ENCODE assay signal across 29 mouse cellular contexts in the genomic region with DNA sequence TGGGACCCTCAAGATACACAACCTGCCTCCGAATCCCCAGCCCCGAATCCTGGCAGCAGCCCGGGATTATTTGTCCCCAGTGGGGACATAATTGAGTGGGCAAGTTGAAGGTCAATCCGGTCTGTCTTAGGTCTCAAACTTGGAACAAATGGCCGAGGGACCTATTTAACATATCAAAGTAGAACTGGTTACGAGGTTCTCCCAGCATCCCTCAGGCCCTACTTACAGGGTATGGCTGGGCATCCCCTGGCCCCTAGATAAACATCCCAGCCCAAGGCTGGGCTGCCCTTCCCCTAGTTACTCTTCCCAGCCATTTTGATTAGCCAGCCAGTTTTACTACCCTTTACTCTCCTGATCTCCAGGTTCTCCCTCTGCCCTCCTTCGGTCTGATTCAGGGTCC. TPM values are rescaled to one million over a fixed set of nuclear protein-coding genes. Genes with fewer than 3 reads are reported as not detected.
DNase-seq lines count a peak whose midpoint lies in the region; ATAC-seq and TF ChIP-seq lines count a peak whose summit lies in the region.
"Had no signal": no experiment of that assay in that cellular context is flagged by ENCODE, and none has a peak within 500 bp of the region (broad histone marks: within the 10 kb centered on the region; RNA-seq: fewer than 3 reads in every experiment).

No protein-coding gene starts in this region.

- no peak overlapping the region for H3K4me2 ChIP-seq in intestine, embryonic 16.5 days (ENCODE audit: low read depth, low read length)
- H3K4me2 ChIP-seq: embryonic facial prominence, embryonic 13.5 days; forebrain, embryonic 12.5 days; forebrain, embryonic 15.5 days; heart, embryonic 13.5 days; hindbrain, embryonic 12.5 days; hindbrain, embryonic 15.5 days had no signal

- ATAC-seq in intestine, embryonic 16.5 days: no peak
- ATAC-seq: forebrain, embryonic 15.5 days; Patski had no signal

- H3K4me1 ChIP-seq in kidney, adult 2 months (ENCODE audit: control insufficient read depth, insufficient read depth, low read length): peaks cover 6% of the 10 kb centered on the region; the same call in 1 of the 2 replicates
- H3K4me1 ChIP-seq in E14TG2a.4 (replicated peaks; ENCODE audit: low read depth, low read length): peaks cover 76% of the 10 kb centered on the region
- peaks cover 10% of the 10 kb centered on the region for H3K4me1 ChIP-seq in intestine, embryonic 16.5 days (ENCODE audit: control insufficient read depth, insufficient read depth, low read length)
- H3K4me1 ChIP-seq: hindbrain, embryonic 12.5 days had no signal

- no peak for DNase-seq in kidney, adult 2 months
- DNase-seq in kidney, postnatal 25 days: no peak
- DNase-seq in ES-CJ7 (ENCODE audit: low read depth, low spot score): peak; percentile 52
- DNase-seq in thymus, postnatal 14 days: no peak
- DNase-seq in cerebellum, postnatal 25 days: no peak
- DNase-seq in c-Kit-positive CD71-positive TER-119-positive erythroid progenitor cells, embryonic 14.5 days (ENCODE audit: low spot score): no peak
- DNase-seq: adrenal gland, postnatal 25 days; B cell, adult 2 months; cerebellum, adult 18-20 months; cerebellum, adult 9-10 months; cerebellum, postnatal 14 days; embryo, embryonic 11 days; gastrocnemius, postnatal 25 days; heart, adult 2 months; heart, postnatal 14 days had no signal

- H3K27me3 ChIP-seq in kidney, adult 2 months (replicated peaks; ENCODE audit: control insufficient read depth, insufficient read depth, low read length): no peaks in the 10 kb centered on the region
- H3K27me3 ChIP-seq in E14TG2a.4 (ENCODE audit: insufficient read depth, low read length): no peaks in the 10 kb centered on the region
- H3K27me3 ChIP-seq in intestine, embryonic 16.5 days (replicated peaks; ENCODE audit: control insufficient read depth, insufficient read depth, low read length): no peaks in the 10 kb centered on the region
- H3K27me3 ChIP-seq: CH12.LX; embryonic facial prominence, embryonic 13.5 days; forebrain, embryonic 12.5 days; forebrain, embryonic 15.5 days; heart, embryonic 13.5 days; hindbrain, embryonic 12.5 days; Patski had no signal

- WGBS in kidney, adult 2 months: 78% methylated on average over 7 of the region's 7 CpGs
- 80% methylated on average over 7 of the region's 7 CpGs for WGBS in intestine, embryonic 16.5 days

- no peak for TF ChIP-seq POLR2A in kidney, adult 2 months (IDR thresholded peaks at IDR 0.05; ENCODE audit: low read depth, low read length)

- no peak overlapping the region for H3K4me3 ChIP-seq in kidney, adult 2 months (ENCODE audit: insufficient read depth, low read depth, low read length)
- H3K4me3 ChIP-seq in E14TG2a.4 (replicated peaks; ENCODE audit: low read length): 0 out of 2 replicates have a peak overlapping the region, but pooled peaks have one; percentile 14
- no peak overlapping the region for H3K4me3 ChIP-seq in intestine, embryonic 16.5 days (ENCODE audit: low read length)
- H3K4me3 ChIP-seq: embryonic facial prominence, embryonic 10.5 days; embryonic facial prominence, embryonic 13.5 days; erythroblast, embryonic 14.5 days; forebrain, embryonic 12.5 days; forebrain, embryonic 15.5 days; heart, adult 2 months; heart, embryonic 10.5 days; heart, embryonic 13.5 days; hindbrain, embryonic 12.5 days; hindbrain, embryonic 15.5 days had no signal

- no peaks in the 10 kb centered on the region for H3K9me3 ChIP-seq in E14TG2a.4 (ENCODE audit: low read length)
- no peaks in the 10 kb centered on the region for H3K9me3 ChIP-seq in intestine, embryonic 16.5 days (ENCODE audit: control insufficient read depth, low read length)
- H3K9me3 ChIP-seq: embryonic facial prominence, embryonic 10.5 days; embryonic facial prominence, embryonic 13.5 days; forebrain, embryonic 12.5 days; forebrain, embryonic 15.5 days; G1E; heart, embryonic 10.5 days; heart, embryonic 13.5 days; hindbrain, embryonic 12.5 days; hindbrain, embryonic 15.5 days had no signal

- no peak for TF ChIP-seq CTCF in kidney, adult 2 months (conservative IDR thresholded peaks at IDR 0.05; ENCODE audit: insufficient read depth, insufficient read length, low read depth, low read length)
- TF ChIP-seq CTCF in E14TG2a.4 (conservative IDR thresholded peaks at IDR 0.05; ENCODE audit: low read length): no peak

- H3K9ac ChIP-seq in intestine, embryonic 16.5 days (ENCODE audit: low read depth, low read length): no peak overlapping the region
- H3K9ac ChIP-seq: embryonic facial prominence, embryonic 13.5 days; forebrain, embryonic 12.5 days; forebrain, embryonic 15.5 days; heart, embryonic 13.5 days; hindbrain, embryonic 12.5 days; hindbrain, embryonic 15.5 days had no signal

- peak overlapping the region; percentile 43; the same call in 1 of the 2 replicates for H3K27ac ChIP-seq in kidney, adult 2 months (ENCODE audit: insufficient read depth, low read depth, low read length)
- peak overlapping the region; percentile 72 for H3K27ac ChIP-seq in intestine, embryonic 16.5 days (ENCODE audit: low read length)
- H3K27ac ChIP-seq: embryonic facial prominence, embryonic 10.5 days; embryonic facial prominence, embryonic 13.5 days; forebrain, embryonic 12.5 days; forebrain, embryonic 15.5 days; heart, adult 2 months; heart, embryonic 10.5 days; heart, embryonic 13.5 days; hindbrain, embryonic 12.5 days; hindbrain, embryonic 15.5 days had no signal

- no peaks in the 10 kb centered on the region for H3K36me3 ChIP-seq in kidney, adult 2 months (ENCODE audit: control insufficient read depth, insufficient read depth, low read length)
- H3K36me3 ChIP-seq in E14TG2a.4 (ENCODE audit: insufficient read depth, low read length): no peaks in the 10 kb centered on the region
- no peaks in the 10 kb centered on the region for H3K36me3 ChIP-seq in intestine, embryonic 16.5 days (ENCODE audit: control insufficient read depth, insufficient read depth, low read length)
- H3K36me3 ChIP-seq: embryonic facial prominence, embryonic 10.5 days; embryonic facial prominence, embryonic 13.5 days; forebrain, embryonic 12.5 days; forebrain, embryonic 15.5 days; G1E; heart, embryonic 10.5 days; heart, embryonic 13.5 days; hindbrain, embryonic 12.5 days; hindbrain, embryonic 15.5 days had no signal

RNA-seq across cellular contexts. Expression of a gene that starts 8.3 kb away (rescaled TPM):
- polyA plus RNA-seq in kidney, adult 2 months (2012; rRNA removed): 8.4 and 9.2 TPM in 2 replicates
- polyA plus RNA-seq in intestine, embryonic 16.5 days (2015; fragmentation: Nextera tagmentation; extraction: Ambion mirVana): 14.5 and 17.3 TPM in 2 replicates
- polyA plus RNA-seq: erythroblast, embryonic 14.5 days; G1E had no signal
